Mouse (Mus musculus) thymus, postnatal 25 days (tissue): ENCODE data around the gene Ncoa4.

Experiments
- DNase-seq: peaks from one replicate; pipeline ENCODE4 v3.0.0; 2022

The Ncoa4 gene

DNA sequence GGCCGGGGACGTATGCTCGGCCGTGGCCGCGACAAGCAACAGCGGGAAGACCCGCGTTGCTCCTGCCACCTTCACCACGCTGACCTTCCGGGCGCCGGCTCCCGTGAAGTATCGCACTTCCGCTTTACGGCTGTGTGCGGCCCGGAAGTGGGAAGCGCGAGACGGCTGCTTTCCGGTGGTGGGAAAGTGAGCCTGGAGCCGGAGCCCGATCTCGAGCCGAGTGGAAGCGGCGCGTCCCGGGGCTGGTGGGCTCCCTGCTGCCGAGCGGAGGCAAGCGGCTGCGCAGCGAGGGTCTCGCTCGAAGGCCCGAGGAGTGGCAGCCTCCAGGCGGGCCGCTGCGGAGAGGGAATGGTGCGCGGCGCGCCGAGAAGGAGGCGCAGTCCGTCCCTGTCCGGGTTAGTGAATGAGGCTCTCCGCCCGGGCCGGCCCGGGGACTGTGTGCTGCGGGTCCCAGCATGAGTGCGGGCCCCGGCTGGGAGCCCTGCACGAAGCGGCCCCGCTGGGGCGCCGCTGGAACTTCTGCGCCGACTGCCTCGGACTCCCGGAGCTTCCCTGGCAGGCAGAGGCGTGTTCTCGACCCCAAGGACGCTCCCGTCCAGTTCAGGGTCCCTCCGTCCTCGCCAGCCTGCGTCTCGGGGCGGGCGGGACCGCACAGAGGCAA lies 42.3 kb downstream of the Ncoa4 start, which contains the start of the genes Timm23 and Parg:
Timm23 (minus strand) TSS at position 108 of the 661 bp plus-strand sequence.
Parg (plus strand) TSS at position 159 of the 661 bp plus-strand sequence.
- peak; percentile 84 for DNase-seq

DNA sequence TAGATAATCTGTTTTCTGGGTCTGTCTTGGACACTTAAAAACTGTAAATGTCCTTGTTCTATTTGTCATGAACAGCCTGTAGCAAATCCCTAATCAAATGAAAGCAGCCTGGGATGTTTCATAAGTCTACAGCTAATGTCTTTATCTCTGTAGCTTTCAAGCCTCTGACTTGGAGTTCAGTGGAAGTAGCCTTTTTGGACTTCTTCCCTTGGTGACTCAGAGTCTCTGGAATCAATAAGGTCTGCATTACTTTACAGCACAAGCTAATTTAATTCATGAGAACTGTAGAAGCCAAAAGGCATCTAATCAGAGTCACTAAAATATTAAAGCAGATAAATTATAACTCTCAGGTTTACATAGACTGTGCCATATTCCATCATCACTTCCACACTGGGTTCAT lies 66.9 kb downstream of the Ncoa4 start:
- no peak for DNase-seq

- peak; percentile 36 for DNase-seq
Observed at GRCm38 (mm10) chr14:32228996-32229395, 69.3 kb downstream of the Ncoa4 start.
